Mouse (Mus musculus): ENCODE measurements around the gene Lurap1l. TPM values are rescaled to one million over a fixed set of nuclear protein-coding genes. Genes with fewer than 3 reads are reported as not detected.

The Lurap1l gene
- polyA plus RNA-seq, 2 experiments, result 1.5 to 4.5 TPM

DNA sequence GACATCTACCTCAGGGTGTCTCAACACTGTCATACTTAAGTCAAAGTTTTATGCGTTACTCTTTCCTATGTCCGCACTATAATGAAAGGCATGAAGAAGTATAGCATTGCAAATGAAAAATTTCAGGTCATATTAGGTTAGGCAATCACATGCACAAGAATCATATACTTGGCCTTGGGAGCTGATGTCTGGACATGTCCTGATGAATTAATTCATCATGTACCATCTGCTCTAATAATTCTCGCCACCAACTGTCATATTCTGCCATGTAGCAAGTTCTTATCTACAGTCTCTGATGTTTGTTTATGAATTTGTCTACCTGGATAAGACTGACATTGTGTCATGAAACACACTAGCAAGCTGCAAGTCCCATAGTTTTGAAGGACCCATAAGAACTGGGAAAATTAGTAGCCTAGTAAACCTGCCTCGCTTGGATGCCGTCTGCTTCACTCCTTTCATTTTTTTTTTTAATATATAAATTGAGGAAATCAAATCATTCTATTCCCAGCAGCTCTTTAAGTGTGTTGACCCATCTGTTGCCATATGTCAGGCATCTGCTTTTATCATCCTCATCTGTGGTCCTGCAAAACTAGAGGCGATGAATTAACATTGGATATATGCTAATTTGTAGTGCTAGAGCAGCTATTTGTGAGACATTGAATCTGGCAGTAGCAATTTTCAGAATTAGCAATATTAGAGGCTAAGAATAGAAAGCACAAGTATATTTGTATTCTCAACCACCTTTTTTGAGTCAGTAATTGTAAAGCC lies 15.5 kb downstream of the Lurap1l start:
- no peak overlapping the region for H3K4me2 ChIP-seq (ENCODE audit: low read depth)
- H3K4me1 ChIP-seq (replicated peaks; ENCODE audit: control insufficient read depth in 2 of 2, insufficient read depth in 2 of 2, low read length in 1 of 2), result no peaks in the 10 kb centered on the region
- DNase-seq (ENCODE audit: low read depth in 3 of 3, low spot score in 3 of 3) (no peak), ATAC-seq (ENCODE audit: insufficient read depth) (no peak)
- TF ChIP-seq EP300 (IDR thresholded peaks at IDR 0.05; ENCODE audit: low read depth), result no peak
- no peak for TF ChIP-seq CTCF (IDR thresholded peaks at IDR 0.05; ENCODE audit: low read depth)
- H3K36me3 ChIP-seq (replicated peaks; ENCODE audit: control insufficient read depth, insufficient read depth, low read depth), result no peaks in the 10 kb centered on the region
- H3K9ac ChIP-seq (replicated peaks), result no peak overlapping the region
- H3K4me3 ChIP-seq (ENCODE audit: insufficient read depth in 1 of 2, low read depth in 2 of 2, low read length in 2 of 2), result no peak overlapping the region
- no peaks in the 10 kb centered on the region for H3K9me3 ChIP-seq (ENCODE audit: control insufficient read depth, low read length)
- H3K27ac ChIP-seq, result no peak overlapping the region
- no peaks in the 10 kb centered on the region for H3K27me3 ChIP-seq (ENCODE audit: control insufficient read depth, insufficient read depth, low read length)
- 75% methylated on average over 6 of the region's 6 CpGs for WGBS (ENCODE audit: insufficient replicate concordance)

DNA sequence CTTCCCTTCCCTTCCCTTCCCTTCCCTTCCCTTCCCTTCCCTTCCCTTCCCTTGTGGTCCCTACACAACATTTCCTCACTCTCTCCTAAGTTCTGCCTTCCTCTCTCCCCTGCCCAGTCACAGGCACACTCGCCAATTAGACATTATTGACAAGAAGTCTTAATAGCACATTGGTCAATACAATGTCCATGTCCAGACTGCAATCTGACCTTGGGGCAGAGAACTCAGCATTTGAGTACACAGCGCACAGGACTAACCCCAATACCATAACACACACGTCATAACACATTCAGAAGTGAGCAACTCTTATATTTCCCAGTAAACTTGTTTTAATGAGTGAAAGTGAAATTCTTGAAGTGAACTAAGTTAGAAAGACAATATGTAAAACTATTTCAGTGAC lies 24.3 kb downstream of the Lurap1l start:
- WGBS (ENCODE audit: insufficient replicate concordance), result 61% methylated on average over 3 of the region's 3 CpGs
- no peaks in the 10 kb centered on the region for H3K27me3 ChIP-seq (ENCODE audit: control insufficient read depth, insufficient read depth, low read length)
- no peaks in the 10 kb centered on the region for H3K4me1 ChIP-seq (replicated peaks; ENCODE audit: control insufficient read depth in 2 of 2, insufficient read depth in 2 of 2, low read length in 1 of 2)
- TF ChIP-seq CTCF (IDR thresholded peaks at IDR 0.05; ENCODE audit: low read depth), result no peak
- no peak for TF ChIP-seq EP300 (IDR thresholded peaks at IDR 0.05; ENCODE audit: low read depth)
- no peaks in the 10 kb centered on the region for H3K9me3 ChIP-seq (ENCODE audit: control insufficient read depth, low read length)
- no peaks in the 10 kb centered on the region for H3K36me3 ChIP-seq (replicated peaks; ENCODE audit: control insufficient read depth, insufficient read depth, low read depth)
- no peak overlapping the region for H3K9ac ChIP-seq (replicated peaks)
- H3K4me2 ChIP-seq (ENCODE audit: low read depth), result no peak overlapping the region
- ATAC-seq (ENCODE audit: insufficient read depth), result no peak
- DNase-seq (ENCODE audit: low read depth in 3 of 3, low spot score in 3 of 3), result no peak
- no peak overlapping the region for H3K4me3 ChIP-seq (ENCODE audit: insufficient read depth in 1 of 2, low read depth in 2 of 2, low read length in 2 of 2)
- H3K27ac ChIP-seq, result no peak overlapping the region

DNA sequence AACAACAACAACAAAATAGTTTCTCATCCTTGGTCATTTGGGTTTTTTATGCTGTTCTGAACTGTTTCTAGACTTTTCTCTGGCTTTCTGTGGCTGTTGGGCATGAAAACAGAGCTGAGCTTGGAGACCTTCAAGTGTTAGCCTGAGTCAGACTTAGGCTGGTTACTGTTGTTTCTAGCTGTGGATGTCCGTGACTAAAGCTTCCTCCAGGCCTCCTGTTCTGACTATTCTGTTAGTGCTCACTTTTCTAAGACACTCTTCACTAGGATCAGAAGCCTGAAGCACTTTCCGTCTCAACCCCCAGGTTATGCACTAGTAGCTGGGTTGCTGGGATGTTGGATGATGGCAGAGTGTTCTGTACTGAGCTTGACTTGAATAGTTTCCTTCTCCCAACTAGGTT lies 28.7 kb downstream of the Lurap1l start:
- 30% methylated on average over 2 of the region's 2 CpGs for WGBS (ENCODE audit: insufficient replicate concordance)
- H3K9me3 ChIP-seq (ENCODE audit: control insufficient read depth, low read length), result no peaks in the 10 kb centered on the region

DNA sequence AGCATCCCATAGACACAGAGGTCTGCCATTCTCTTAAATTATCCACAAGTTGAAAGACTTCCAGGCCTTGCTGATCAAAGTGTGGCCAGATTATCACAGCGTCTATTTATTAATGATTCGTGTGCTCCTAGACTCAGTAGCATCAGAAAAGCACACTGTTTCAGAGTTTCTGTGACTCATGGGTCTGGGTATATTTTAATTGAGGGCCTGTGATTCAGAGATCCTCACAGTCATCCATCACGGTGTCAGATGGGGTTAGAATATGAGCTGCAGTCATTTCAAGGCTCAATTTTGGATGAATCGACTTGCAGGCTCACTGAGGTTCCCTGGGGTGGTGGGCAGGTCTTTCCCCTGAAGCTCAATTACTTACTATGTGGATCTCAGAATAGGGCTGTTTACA lies 30.5 kb downstream of the Lurap1l start:
- Histone ChIP-seq H3K27ac (no peak overlapping the region), H3K27me3 (ENCODE audit: control insufficient read depth, insufficient read depth, low read length) (no peaks in the 10 kb centered on the region), H3K36me3 (replicated peaks; ENCODE audit: control insufficient read depth, insufficient read depth, low read depth) (no peaks in the 10 kb centered on the region), H3K9ac (replicated peaks) (no peak overlapping the region), H3K4me2 (ENCODE audit: low read depth) (no peak overlapping the region), H3K4me3 (ENCODE audit: insufficient read depth in 1 of 2, low read depth in 2 of 2, low read length in 2 of 2) (no peak overlapping the region), H3K4me1 (replicated peaks; ENCODE audit: control insufficient read depth in 2 of 2, insufficient read depth in 2 of 2, low read length in 1 of 2) (no peaks in the 10 kb centered on the region), H3K9me3 (ENCODE audit: control insufficient read depth, low read length) (no peaks in the 10 kb centered on the region)
- ATAC-seq (ENCODE audit: insufficient read depth), result no peak
- no peak for TF ChIP-seq CTCF (IDR thresholded peaks at IDR 0.05; ENCODE audit: low read depth)
- no peak for TF ChIP-seq EP300 (IDR thresholded peaks at IDR 0.05; ENCODE audit: low read depth)
- DNase-seq (ENCODE audit: low read depth in 3 of 3, low spot score in 3 of 3), result no peak
- 71% methylated on average over 4 of the region's 4 CpGs for WGBS (ENCODE audit: insufficient replicate concordance)

More for the DNA sequence above, 28.7 kb downstream of the Lurap1l start:
- no peaks in the 10 kb centered on the region for H3K27me3 ChIP-seq (ENCODE audit: control insufficient read depth, insufficient read depth, low read length)
- H3K4me2 ChIP-seq (ENCODE audit: low read depth), result no peak overlapping the region
- ATAC-seq (ENCODE audit: insufficient read depth) (no peak), DNase-seq (ENCODE audit: low read depth in 3 of 3, low spot score in 3 of 3) (no peak)
- H3K4me3 ChIP-seq (ENCODE audit: insufficient read depth in 1 of 2, low read depth in 2 of 2, low read length in 2 of 2), result no peak overlapping the region
- H3K4me1 ChIP-seq (replicated peaks; ENCODE audit: control insufficient read depth in 2 of 2, insufficient read depth in 2 of 2, low read length in 1 of 2), result no peaks in the 10 kb centered on the region
- no peak overlapping the region for H3K9ac ChIP-seq (replicated peaks)
- H3K36me3 ChIP-seq (replicated peaks; ENCODE audit: control insufficient read depth, insufficient read depth, low read depth), result no peaks in the 10 kb centered on the region
- H3K27ac ChIP-seq, result no peak overlapping the region
- TF ChIP-seq EP300 (IDR thresholded peaks at IDR 0.05; ENCODE audit: low read depth) (no peak), CTCF (IDR thresholded peaks at IDR 0.05; ENCODE audit: low read depth) (no peak)

DNA sequence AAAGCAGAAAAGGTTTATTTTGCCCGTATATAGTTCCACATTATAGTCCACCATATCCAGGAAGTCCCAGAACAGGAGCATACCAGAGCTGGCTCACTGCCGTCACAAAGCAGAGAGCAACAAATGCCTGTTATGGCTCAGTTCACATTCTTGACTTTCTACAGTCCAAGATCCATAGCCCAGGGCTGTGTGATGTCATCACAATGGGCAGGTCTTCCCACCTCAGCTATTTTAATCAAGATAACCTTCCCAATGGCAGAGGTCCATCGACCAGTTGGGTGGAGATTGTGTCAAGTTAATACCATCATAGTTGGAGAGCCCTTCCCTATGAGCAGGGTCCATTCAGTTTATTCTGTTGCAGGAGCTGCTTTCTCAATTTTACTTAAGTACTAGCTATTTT lies 31.5 kb downstream of the Lurap1l start:
- Histone ChIP-seq H3K4me2 (ENCODE audit: low read depth) (no peak overlapping the region), H3K4me1 (replicated peaks; ENCODE audit: control insufficient read depth in 2 of 2, insufficient read depth in 2 of 2, low read length in 1 of 2) (no peaks in the 10 kb centered on the region), H3K36me3 (replicated peaks; ENCODE audit: control insufficient read depth, insufficient read depth, low read depth) (no peaks in the 10 kb centered on the region), H3K4me3 (ENCODE audit: insufficient read depth in 1 of 2, low read depth in 2 of 2, low read length in 2 of 2) (no peak overlapping the region), H3K9me3 (ENCODE audit: control insufficient read depth, low read length) (no peaks in the 10 kb centered on the region), H3K27me3 (ENCODE audit: control insufficient read depth, insufficient read depth, low read length) (no peaks in the 10 kb centered on the region), H3K9ac (replicated peaks) (no peak overlapping the region), H3K27ac (no peak overlapping the region)
- TF ChIP-seq CTCF (IDR thresholded peaks at IDR 0.05; ENCODE audit: low read depth) (no peak), EP300 (IDR thresholded peaks at IDR 0.05; ENCODE audit: low read depth) (no peak)
- DNase-seq (ENCODE audit: low read depth in 3 of 3, low spot score in 3 of 3) (no peak), ATAC-seq (ENCODE audit: insufficient read depth) (no peak)
- WGBS (ENCODE audit: insufficient replicate concordance), result 51% methylated on average over 3 of the region's 3 CpGs
